Mouse (Mus musculus): ENCODE results near the gene Tpr.

The Tpr gene

GRCm38 (mm10) chr1:150463068-150463467, 70.4 kb downstream of the Tpr start:
- DNase-seq (ENCODE audit: low read depth) = no peak

- no peak for DNase-seq (ENCODE audit: low read depth)
Measured at GRCm38 (mm10) chr1:150463691-150464090, 71.1 kb downstream of the Tpr start.

GRCm38 (mm10) chr1:150465364-150465763, 72.7 kb downstream of the Tpr start:
- DNase-seq (ENCODE audit: low read depth) = no peak

GRCm38 (mm10) chr1:150466132-150466531, 73.5 kb downstream of the Tpr start, which contains the start of gene Prg4:
Gene Prg4, minus strand, starts transcription at chr1:150466165.
- DNase-seq (ENCODE audit: low read depth) = peak; percentile 66

- no peak for DNase-seq (ENCODE audit: low read depth)
Measured at GRCm38 (mm10) chr1:150469992-150470391, 77.4 kb downstream of the Tpr start.

GRCm38 (mm10) chr1:150472525-150472924, 79.9 kb downstream of the Tpr start:
- peak; percentile 43 for DNase-seq (ENCODE audit: low read depth)

GRCm38 (mm10) chr1:150480674-150481073, 88.0 kb downstream of the Tpr start:
- peak; percentile 83 for DNase-seq (ENCODE audit: low read depth)

GRCm38 (mm10) chr1:150489148-150489547, 96.5 kb downstream of the Tpr start:
- DNase-seq (ENCODE audit: low read depth) = no peak

- no peak for DNase-seq (ENCODE audit: low read depth)
Measured at GRCm38 (mm10) chr1:150496626-150497302, 104.1 kb downstream of the Tpr start.

GRCm38 (mm10) chr1:150497690-150498089, 105.1 kb downstream of the Tpr start:
- DNase-seq (ENCODE audit: low read depth) = peak; percentile 69

- no peak for DNase-seq (ENCODE audit: low read depth)
Measured at GRCm38 (mm10) chr1:150498177-150498576, 105.5 kb downstream of the Tpr start.
